Mouse (Mus musculus): Measurements from ENCODE around the gene Habp2.

Habp2 gene

DNA sequence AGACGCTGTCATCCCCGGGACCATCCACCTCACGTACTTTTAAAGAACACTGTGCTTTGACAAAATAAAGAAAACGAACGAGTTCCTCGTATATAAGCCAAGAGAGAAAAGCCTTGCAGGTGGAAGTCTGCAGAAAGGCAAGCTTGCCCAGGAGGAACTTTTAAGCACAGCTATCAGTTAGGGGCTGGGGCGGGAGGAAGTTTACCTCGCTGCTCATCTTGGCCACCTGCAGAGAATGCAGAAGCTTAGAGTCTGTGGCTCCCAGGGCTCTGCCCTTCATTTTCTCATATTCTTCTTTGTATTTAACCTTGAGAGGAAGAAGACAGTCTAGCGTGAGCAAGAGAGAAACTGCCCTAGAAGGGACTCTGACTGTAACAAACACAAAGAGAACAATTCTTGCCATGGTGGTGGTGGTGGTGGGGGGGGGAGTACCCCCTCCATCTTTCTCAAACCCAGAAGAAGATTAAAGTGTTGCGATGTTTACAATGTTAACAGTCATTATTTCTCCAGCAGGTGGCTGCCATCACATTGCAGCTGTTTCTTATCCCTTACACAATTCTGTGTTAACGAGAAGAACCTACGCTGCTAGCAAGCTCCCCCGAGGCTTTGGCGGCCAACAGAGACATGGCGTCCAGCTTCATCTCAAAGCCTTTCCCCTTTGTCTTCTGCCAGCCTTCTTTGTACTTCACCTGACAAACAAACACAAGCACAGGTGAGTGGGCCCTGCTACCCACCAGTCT is 77.0 kb downstream of the Habp2 start:
- DNase-seq = no peak

DNA sequence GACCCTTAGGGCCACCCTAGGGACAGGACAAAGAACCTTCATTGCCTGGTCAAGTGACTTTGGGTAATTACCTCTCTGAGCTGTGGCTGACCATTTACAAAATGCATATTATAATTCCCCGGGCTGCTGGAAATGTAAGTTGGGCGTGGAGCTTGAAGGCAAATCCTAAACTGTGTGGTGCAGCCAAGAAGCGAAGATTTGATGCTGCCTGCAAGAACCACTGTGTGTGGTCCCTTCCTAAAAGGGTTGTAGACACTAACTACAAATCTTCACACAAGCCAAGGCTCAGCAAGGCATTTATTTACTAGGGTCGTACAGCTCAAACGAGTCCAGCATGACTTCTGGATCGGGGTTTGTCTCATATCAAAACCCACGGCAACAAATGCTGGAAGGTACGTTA is 77.6 kb downstream of the Habp2 start:
- no peak for DNase-seq

DNA sequence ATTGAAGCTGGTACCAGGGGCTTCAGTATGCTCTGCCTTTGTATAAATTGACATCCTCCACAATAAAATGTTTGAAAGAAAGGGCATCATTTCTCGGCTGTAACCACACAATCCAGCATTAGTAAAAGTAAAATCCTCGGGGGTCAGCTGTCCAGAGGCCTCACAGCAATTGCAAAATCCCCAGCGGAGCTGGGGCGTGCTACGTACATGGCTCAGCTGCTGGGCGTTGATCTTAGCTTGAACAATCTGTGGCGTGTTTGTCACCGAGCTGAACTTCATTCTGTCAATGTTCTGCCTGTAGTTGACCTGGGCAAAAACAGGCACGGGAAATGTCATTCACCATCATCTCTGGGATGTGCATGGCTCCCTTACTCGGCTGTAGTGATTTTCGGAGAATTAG is 79.2 kb downstream of the Habp2 start:
- DNase-seq = no peak

DNA sequence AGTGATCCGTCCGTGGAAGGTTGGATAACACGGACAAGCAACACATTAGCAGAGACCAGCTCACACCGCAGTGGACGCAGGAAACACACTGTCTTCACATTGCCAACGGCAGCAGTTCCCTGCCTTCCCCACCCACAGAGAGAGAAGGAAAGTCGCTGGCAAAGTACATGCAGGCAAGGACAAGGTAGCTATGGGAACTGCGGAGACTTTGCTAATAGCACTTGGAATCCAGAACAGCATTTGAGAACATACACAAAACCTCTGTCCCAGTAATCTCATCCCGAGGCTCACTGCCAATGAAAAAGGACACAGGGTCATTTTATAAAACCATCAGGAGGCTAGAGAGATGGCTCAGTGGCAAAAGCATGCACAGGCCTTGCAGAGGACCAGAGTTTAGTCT is 79.7 kb downstream of the Habp2 start:
- DNase-seq = no peak

DNA sequence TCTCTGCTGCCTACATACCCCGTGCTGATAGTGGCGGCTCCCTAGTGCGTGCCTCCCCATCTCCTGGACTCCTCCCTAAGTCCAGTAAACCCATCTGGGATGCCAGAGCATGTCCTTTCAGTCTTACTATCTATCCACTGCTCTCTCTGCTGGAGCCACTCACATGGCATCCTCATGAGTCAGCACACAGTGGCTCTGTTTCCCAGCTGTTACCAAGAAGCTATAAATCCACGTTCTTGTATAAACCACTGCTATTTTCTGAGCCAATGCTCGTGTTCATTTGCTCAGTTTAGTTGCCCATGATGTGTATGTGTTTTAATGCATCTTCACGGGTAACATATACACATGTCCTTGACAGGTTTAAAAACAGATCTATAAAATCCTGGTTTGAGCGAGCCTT is 80.8 kb downstream of the Habp2 start:
- no peak for DNase-seq

DNA sequence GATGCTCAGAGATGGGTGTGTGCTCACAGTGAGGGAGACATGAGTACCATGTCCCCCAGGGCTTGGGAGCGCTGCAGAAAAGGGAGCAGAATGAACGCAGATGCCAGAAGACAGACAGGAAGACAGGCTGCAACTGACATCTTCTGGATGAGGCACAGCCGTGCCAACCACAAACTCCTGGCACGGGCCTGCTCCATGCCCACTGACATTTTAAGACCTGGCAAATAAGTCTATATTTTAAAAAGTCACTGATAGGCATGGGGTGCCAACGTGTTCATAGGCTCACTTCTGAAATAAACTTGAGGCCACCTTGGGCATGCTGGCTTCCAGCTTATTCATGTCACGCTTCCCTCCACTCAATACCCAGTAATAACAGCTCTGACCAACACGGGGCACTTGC is 82.0 kb downstream of the Habp2 start:
- no peak for DNase-seq
